Mouse (Mus musculus): ENCODE data around the gene Tcf20.

DNA sequence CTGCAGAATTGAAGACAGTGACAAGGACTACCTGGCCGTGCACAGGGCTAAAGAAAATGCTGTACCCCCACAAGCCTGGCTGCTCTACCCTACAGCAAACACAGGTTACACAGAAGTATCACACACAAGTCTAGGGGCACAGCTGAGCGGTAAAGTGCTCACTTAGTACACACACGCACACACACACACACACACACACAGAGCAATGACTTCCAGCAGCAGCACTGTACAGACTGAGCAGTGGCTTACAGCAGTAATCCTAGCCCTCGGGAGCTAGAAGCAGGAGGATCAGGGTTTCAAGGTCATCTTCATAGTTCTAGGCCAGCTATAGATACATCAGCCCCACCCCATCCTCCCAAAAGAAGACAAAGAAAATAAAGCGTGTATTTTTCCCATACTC, 33.6 kb downstream of the Tcf20 start:
- TF ChIP-seq USF1 (IDR thresholded peaks at IDR 0.05; ENCODE audit: low read depth) (no peak), POLR2A (IDR thresholded peaks at IDR 0.05; ENCODE audit: insufficient read length, low read depth) (no peak), MYOD1 (IDR thresholded peaks at IDR 0.05; ENCODE audit: control insufficient read depth in 1 of 3, insufficient read length in 2 of 3, low read depth in 2 of 3) (no peak), TCF12 (IDR thresholded peaks at IDR 0.05; ENCODE audit: insufficient read depth, poor library complexity, severe bottlenecking) (no peak), MAX (IDR thresholded peaks at IDR 0.05; ENCODE audit: low read depth) (no peak), CEBPB (IDR thresholded peaks at IDR 0.05; ENCODE audit: insufficient read depth, poor library complexity, severe bottlenecking) (no peak), POLR2AphosphoS2 (IDR thresholded peaks at IDR 0.05; ENCODE audit: insufficient read length, low read depth) (no peak), MYOG (IDR thresholded peaks at IDR 0.05; ENCODE audit: control insufficient read depth in 1 of 3, insufficient read depth in 1 of 3, insufficient read length in 2 of 3, low read depth in 2 of 3) (no peak), REST (IDR thresholded peaks at IDR 0.05; ENCODE audit: insufficient read depth, insufficient read length) (no peak)

All from myocyte (in vitro differentiated cells).